Mouse (Mus musculus) myocyte (in vitro differentiated cells): ENCODE measurements at regions not wholly inside any gene's neighbourhood (a gene's known extent, or its start where the extent isn't known, plus 50 kb on each side); places are given as distances from the start of the nearest gene placed in this dataset.

Experiments used
- H3K27me3 ChIP-seq: one replicate; pipeline ENCODE4 v1.6.1; 2011; ENCODE audit not compliant: control insufficient read depth, insufficient read depth, insufficient read length
- H3K36me3 ChIP-seq: one replicate; pipeline ENCODE4 v1.6.1; 2011; ENCODE audit not compliant: control insufficient read depth, insufficient read depth
- H3K4me2 ChIP-seq: one replicate; pipeline ENCODE4 v1.6.1; 2011; ENCODE audit warnings: low read depth, control low read depth
- H3K4me3 ChIP-seq: one replicate; pipeline ENCODE4 v1.5.1; 2011; ENCODE audit warnings: mild to moderate bottlenecking, control low read depth, moderate library complexity
- H3K79me2 ChIP-seq: one replicate; pipeline ENCODE4 v1.6.1; 2011; ENCODE audit not compliant: control insufficient read depth, insufficient read depth
- H3ac ChIP-seq: one replicate; pipeline ENCODE4 v1.6.1; 2011; ENCODE audit not compliant: control insufficient read depth, insufficient read length
- CEBPB ChIP-seq: IDR thresholded peaks from 2 replicates; pipeline ENCODE4 v1.6.1; 2011; ENCODE audit warnings: mild to moderate bottlenecking, moderate library complexity; ENCODE audit not compliant: poor library complexity, insufficient read depth, severe bottlenecking
- E2F4 ChIP-seq: IDR thresholded peaks from one replicate; pipeline ENCODE4 v1.6.1; 2011; ENCODE audit warnings: mild to moderate bottlenecking, control low read depth, moderate library complexity; ENCODE audit not compliant: insufficient read depth
- MAX ChIP-seq: IDR thresholded peaks from one replicate; pipeline ENCODE4 v1.6.1; 2011; ENCODE audit warnings: low read depth, mild to moderate bottlenecking, control low read depth
- MYOD1 ChIP-seq, 3 experiments: IDR thresholded peaks; one replicate each; pipeline ENCODE4 v1.6.1; 2011; ENCODE audit warnings: control low read depth in 2 of 3, low read depth in 2 of 3, mild to moderate bottlenecking in 2 of 3, moderate library complexity in 1 of 3; ENCODE audit not compliant: insufficient read length in 2 of 3, control insufficient read depth in 1 of 3
- MYOG ChIP-seq, 3 experiments: IDR thresholded peaks; one replicate each; pipeline ENCODE4 v1.6.1; 2011; ENCODE audit warnings: control low read depth in 2 of 3, low read depth in 2 of 3, mild to moderate bottlenecking in 2 of 3; ENCODE audit not compliant: insufficient read length in 2 of 3, control insufficient read depth in 1 of 3, insufficient read depth in 1 of 3
- POLR2A ChIP-seq: IDR thresholded peaks from one replicate; pipeline ENCODE4 v1.6.1; 2011; ENCODE audit warnings: low read depth, mild to moderate bottlenecking, control low read depth, moderate library complexity; ENCODE audit not compliant: insufficient read length
- POLR2AphosphoS2 ChIP-seq: IDR thresholded peaks from one replicate; pipeline ENCODE4 v1.6.1; 2011; ENCODE audit warnings: low read depth, control low read depth; ENCODE audit not compliant: insufficient read length
- REST ChIP-seq: IDR thresholded peaks from one replicate; pipeline ENCODE4 v1.6.1; 2011; ENCODE audit warnings: mild to moderate bottlenecking, control low read depth, moderate library complexity; ENCODE audit not compliant: insufficient read depth, insufficient read length
- SRF ChIP-seq: IDR thresholded peaks from one replicate; pipeline ENCODE4 v1.6.1; 2011; ENCODE audit warnings: low read depth; ENCODE audit not compliant: control insufficient read depth, insufficient read length
- TCF12 ChIP-seq: IDR thresholded peaks from one replicate; pipeline ENCODE4 v1.6.1; 2011; ENCODE audit warnings: mild to moderate bottlenecking, control low read depth; ENCODE audit not compliant: poor library complexity, insufficient read depth, severe bottlenecking
- TCF3 ChIP-seq: IDR thresholded peaks from one replicate; pipeline ENCODE4 v1.6.1; 2011; ENCODE audit warnings: low read depth, control low read depth; ENCODE audit not compliant: insufficient read length
- USF1 ChIP-seq: IDR thresholded peaks from one replicate; pipeline ENCODE4 v1.6.1; 2011; ENCODE audit warnings: low read depth, mild to moderate bottlenecking, control low read depth, moderate library complexity

DNA sequence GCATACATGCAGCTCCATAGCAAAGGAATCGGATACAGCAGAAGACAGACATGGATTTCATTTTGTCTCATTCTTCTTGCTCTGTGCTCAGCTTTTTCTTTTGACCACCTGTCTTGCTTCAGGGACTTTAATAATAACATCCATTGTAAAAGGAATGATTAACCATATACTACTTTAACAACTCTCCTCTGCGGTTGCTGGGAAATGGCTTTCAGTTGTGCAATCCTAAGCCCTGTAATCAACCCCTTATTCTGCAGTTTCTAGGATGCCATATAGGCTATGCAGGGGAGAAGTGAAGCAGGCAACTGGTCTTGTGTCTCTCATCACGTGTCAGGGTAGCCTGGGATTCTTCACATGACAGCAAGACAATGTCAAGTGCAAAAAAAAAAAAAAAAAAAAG, 135.8 kb upstream of the Igf1 start:
- no peaks in the 10 kb centered on the region for H3K36me3 ChIP-seq
- H3K4me3 ChIP-seq, result no peak overlapping the region
- TF ChIP-seq MYOG (IDR thresholded peaks at IDR 0.05; ENCODE audit: control insufficient read depth in 1 of 3, insufficient read depth in 1 of 3, insufficient read length in 2 of 3, low read depth in 2 of 3) (no peak), MYOD1 (IDR thresholded peaks at IDR 0.05; ENCODE audit: control insufficient read depth in 1 of 3, insufficient read length in 2 of 3, low read depth in 2 of 3) (no peak), CEBPB (peak; percentile 59), REST (no peak), MAX (no peak), E2F4 (no peak), TCF12 (no peak), POLR2AphosphoS2 (no peak)
- H3K4me2 ChIP-seq, result no peak overlapping the region
- H3K27me3 ChIP-seq, result no peaks in the 10 kb centered on the region
- H3K79me2 ChIP-seq, result no peaks in the 10 kb centered on the region
- no peak overlapping the region for H3ac ChIP-seq

DNA sequence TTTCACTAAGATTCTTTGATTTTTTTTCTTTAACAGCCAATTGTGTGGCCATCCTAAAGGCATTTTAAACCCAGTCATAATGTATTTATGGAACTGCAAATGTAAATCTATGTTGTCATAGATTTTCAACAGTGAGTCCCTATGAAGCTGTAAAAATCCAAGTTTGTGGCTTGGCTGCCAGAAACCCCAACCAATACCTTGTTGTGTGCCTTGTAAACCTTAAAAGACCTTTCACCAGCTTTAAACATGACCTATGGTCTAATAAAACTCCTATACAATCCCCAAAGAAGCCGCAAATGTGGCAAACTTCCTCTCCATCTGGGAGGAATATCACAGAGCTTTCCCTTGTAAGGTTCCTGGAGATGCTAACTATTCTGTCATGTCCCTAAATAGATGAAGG, 125.4 kb upstream of the Igf1 start:
- no peak overlapping the region for H3K4me3 ChIP-seq
- no peaks in the 10 kb centered on the region for H3K79me2 ChIP-seq
- no peaks in the 10 kb centered on the region for H3K27me3 ChIP-seq
- no peak overlapping the region for H3ac ChIP-seq
- no peaks in the 10 kb centered on the region for H3K36me3 ChIP-seq
- TF ChIP-seq USF1 (no peak), CEBPB (no peak), MYOG (IDR thresholded peaks at IDR 0.05; ENCODE audit: control insufficient read depth in 1 of 3, insufficient read depth in 1 of 3, insufficient read length in 2 of 3, low read depth in 2 of 3) (no peak), TCF12 (no peak), POLR2AphosphoS2 (no peak)
- H3K4me2 ChIP-seq, result no peak overlapping the region

DNA sequence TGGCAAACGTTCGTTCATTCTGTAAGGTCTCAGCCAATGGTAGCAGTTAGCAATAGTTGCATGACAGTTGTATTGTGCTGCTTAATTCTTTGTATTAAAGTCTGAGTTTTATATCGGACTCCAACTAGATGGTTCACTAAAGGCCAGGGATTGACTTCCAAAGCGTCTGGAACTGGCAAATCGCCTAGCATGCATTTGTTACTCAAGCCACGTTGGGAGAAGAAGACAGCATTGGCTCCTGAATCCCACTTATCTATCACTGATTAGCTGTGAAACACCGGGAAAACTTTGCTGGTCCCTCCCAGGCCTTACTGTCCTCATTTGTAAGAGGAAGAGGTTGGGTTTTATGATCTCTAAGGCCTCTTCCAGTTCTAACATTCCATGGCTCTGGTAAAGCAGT, 124.8 kb upstream of the Igf1 start:
- Histone ChIP-seq H3K4me3 (no peak overlapping the region), H3ac (no peak overlapping the region), H3K27me3 (no peaks in the 10 kb centered on the region), H3K4me2 (no peak overlapping the region), H3K36me3 (no peaks in the 10 kb centered on the region), H3K79me2 (no peaks in the 10 kb centered on the region)
- TF ChIP-seq POLR2A (no peak), MYOD1 (IDR thresholded peaks at IDR 0.05; ENCODE audit: control insufficient read depth in 1 of 3, insufficient read length in 2 of 3, low read depth in 2 of 3) (no peak), TCF12 (no peak), MYOG (IDR thresholded peaks at IDR 0.05; ENCODE audit: control insufficient read depth in 1 of 3, insufficient read depth in 1 of 3, insufficient read length in 2 of 3, low read depth in 2 of 3) (no peak), POLR2AphosphoS2 (no peak), REST (no peak), TCF3 (no peak), USF1 (no peak), MAX (no peak), E2F4 (no peak), CEBPB (no peak), SRF (no peak)

DNA sequence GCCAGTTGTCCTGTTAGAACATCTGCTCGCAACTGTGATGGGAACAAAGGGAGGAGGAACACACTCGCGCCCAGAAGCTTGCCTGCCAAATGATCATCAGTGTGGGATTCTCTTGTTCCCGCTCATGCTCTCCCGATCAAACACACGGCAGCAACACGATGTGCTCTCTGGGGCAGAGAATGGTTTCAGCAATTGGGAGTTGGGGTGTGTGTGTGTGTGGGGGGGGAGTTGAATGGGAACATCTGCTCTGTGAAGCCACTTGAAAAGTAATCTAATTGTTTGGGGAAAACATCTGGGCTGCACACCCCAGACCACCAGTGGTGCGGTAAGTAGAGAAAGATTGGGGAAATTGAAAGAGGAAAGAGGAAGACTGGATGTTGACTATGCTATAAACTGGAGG, 117.7 kb upstream of the Igf1 start:
- TF ChIP-seq CEBPB (no peak), POLR2AphosphoS2 (no peak), TCF3 (no peak), MYOD1 (IDR thresholded peaks at IDR 0.05; ENCODE audit: control insufficient read depth in 1 of 3, insufficient read length in 2 of 3, low read depth in 2 of 3) (no peak), TCF12 (no peak), USF1 (no peak), POLR2A (no peak), E2F4 (no peak), SRF (no peak), MYOG (IDR thresholded peaks at IDR 0.05; ENCODE audit: control insufficient read depth in 1 of 3, insufficient read depth in 1 of 3, insufficient read length in 2 of 3, low read depth in 2 of 3) (no peak), MAX (no peak), REST (no peak)
- Histone ChIP-seq H3K4me3 (no peak overlapping the region), H3ac (no peak overlapping the region), H3K79me2 (no peaks in the 10 kb centered on the region), H3K27me3 (no peaks in the 10 kb centered on the region), H3K36me3 (no peaks in the 10 kb centered on the region), H3K4me2 (no peak overlapping the region)

DNA sequence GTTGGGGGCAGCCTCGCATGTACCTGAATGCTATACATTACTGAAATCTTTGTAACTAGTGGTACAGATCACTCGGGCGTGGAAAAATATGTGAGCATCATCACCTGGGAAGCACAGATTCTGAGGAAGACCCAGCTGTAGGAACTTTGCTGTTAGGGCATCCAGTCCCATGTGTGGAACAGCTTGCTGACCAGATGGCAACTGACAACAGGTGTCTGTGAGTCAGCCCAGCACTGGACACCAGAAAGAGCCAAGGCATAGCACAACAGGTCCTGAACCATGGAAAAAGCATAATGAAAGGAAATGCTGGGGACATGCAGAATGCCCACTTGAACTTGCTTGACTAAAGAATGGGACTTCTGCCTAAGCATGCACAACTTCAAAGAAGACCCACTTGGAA, 115.3 kb upstream of the Igf1 start:
- Histone ChIP-seq H3K79me2 (no peaks in the 10 kb centered on the region), H3K4me3 (no peak overlapping the region), H3K4me2 (no peak overlapping the region), H3K36me3 (no peaks in the 10 kb centered on the region), H3ac (no peak overlapping the region), H3K27me3 (no peaks in the 10 kb centered on the region)
- no peak for TF ChIP-seq REST
- peak in 1 of 3 experiments; percentile 37 for TF ChIP-seq MYOG (IDR thresholded peaks at IDR 0.05; ENCODE audit: control insufficient read depth in 1 of 3, insufficient read depth in 1 of 3, insufficient read length in 2 of 3, low read depth in 2 of 3)
- TF ChIP-seq POLR2AphosphoS2, result no peak
- TF ChIP-seq SRF, result no peak
- TF ChIP-seq MYOD1 (IDR thresholded peaks at IDR 0.05; ENCODE audit: control insufficient read depth in 1 of 3, insufficient read length in 2 of 3, low read depth in 2 of 3), result peak in 2 of 3 experiments; percentile 39 to 65
